Mouse (Mus musculus): ENCODE results near the gene Mat2a.
"Not testable (repeated sequence)": the region's sequence is repeated elsewhere in the genome, so short reads cannot be mapped to it uniquely, and the experiment has no call there.

Gene Mat2a

GRCm38 (mm10) chr6:72439355-72440185, at the start of gene Mat2a:
Gene Mat2a, minus strand, starts transcription at chr6:72439558.
- peak; percentile 99 for DNase-seq

GRCm38 (mm10) chr6:72488850-72489249, 49.5 kb upstream of the Mat2a start:
- DNase-seq: peak; percentile 98

GRCm38 (mm10) chr6:72487282-72487681, 47.9 kb upstream of the Mat2a start:
- DNase-seq: no peak

GRCm38 (mm10) chr6:72486307-72486706, 46.9 kb upstream of the Mat2a start:
- no peak for DNase-seq

GRCm38 (mm10) chr6:72484887-72485286, 45.5 kb upstream of the Mat2a start:
- no peak for DNase-seq

- no peak for DNase-seq
Measured at GRCm38 (mm10) chr6:72482156-72482555, 42.8 kb upstream of the Mat2a start.

GRCm38 (mm10) chr6:72480422-72480702, 41.0 kb upstream of the Mat2a start:
- DNase-seq: no peak

- DNase-seq: no peak
Measured at GRCm38 (mm10) chr6:72479645-72480421, 40.5 kb upstream of the Mat2a start.

GRCm38 (mm10) chr6:72478691-72479090, 39.3 kb upstream of the Mat2a start:
- DNase-seq: not testable (repeated sequence)

- peak; percentile 94 for DNase-seq
Measured at GRCm38 (mm10) chr6:72477621-72478020, 38.3 kb upstream of the Mat2a start.

- DNase-seq: no peak
Measured at GRCm38 (mm10) chr6:72476836-72477235, 37.5 kb upstream of the Mat2a start.

GRCm38 (mm10) chr6:72475221-72475985, 36.0 kb upstream of the Mat2a start:
- DNase-seq: no peak

GRCm38 (mm10) chr6:72473264-72474041, 34.1 kb upstream of the Mat2a start:
- DNase-seq: peak; percentile 99

GRCm38 (mm10) chr6:72466171-72466570, 26.8 kb upstream of the Mat2a start:
- DNase-seq: no peak

GRCm38 (mm10) chr6:72465361-72466157, 26.2 kb upstream of the Mat2a start:
- peak; percentile 95 for DNase-seq

GRCm38 (mm10) chr6:72462550-72463257, 23.3 kb upstream of the Mat2a start:
- DNase-seq: peak; percentile 90

- peak; percentile 93 for DNase-seq
Measured at GRCm38 (mm10) chr6:72460036-72460801, 20.9 kb upstream of the Mat2a start.

- peak; percentile 83 for DNase-seq
Measured at GRCm38 (mm10) chr6:72458921-72459320, 19.6 kb upstream of the Mat2a start.

- peak; percentile 81 for DNase-seq
Measured at GRCm38 (mm10) chr6:72458418-72458817, 19.1 kb upstream of the Mat2a start.

GRCm38 (mm10) chr6:72456567-72456966, 17.2 kb upstream of the Mat2a start:
- no peak for DNase-seq

Measured in heart, adult 11 months (tissue).